Mouse (Mus musculus): ENCODE data around the gene Sgca. TPM values are rescaled to one million over a fixed set of nuclear protein-coding genes. Genes with fewer than 3 reads are reported as not detected.
"Not testable (repeated sequence)": the region's sequence is repeated elsewhere in the genome, so short reads cannot be mapped to it uniquely, and the experiment has no call there.

Sgca gene
- polyA plus RNA-seq, 1 experiment, result 5.5 TPM

DNA sequence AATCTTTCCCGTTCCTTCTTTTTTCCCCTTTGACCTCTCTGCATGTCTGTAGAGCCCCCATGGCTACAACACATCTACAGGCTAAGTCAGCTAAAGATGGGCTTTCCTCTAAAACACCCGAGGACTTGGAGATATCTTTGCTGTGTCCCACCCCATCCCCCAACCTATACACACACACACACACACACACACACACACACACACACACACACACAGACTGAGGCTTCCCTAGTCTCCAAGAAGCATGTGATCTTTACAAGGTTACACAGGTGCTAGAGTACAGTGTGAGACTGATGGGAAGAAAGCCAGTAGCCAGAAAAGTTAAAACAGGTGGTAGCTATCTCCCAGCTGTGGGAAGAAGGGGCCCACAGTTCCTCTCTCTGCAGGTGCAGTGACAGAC, 10.3 kb upstream of the Sgca start:
- DNase-seq (ENCODE audit: low read depth), result no peak

- no peak for DNase-seq (ENCODE audit: low read depth)
These were observed 9.7 kb upstream of the Sgca start for GRCm38 (mm10) chr11:94985822-94986221.

DNA sequence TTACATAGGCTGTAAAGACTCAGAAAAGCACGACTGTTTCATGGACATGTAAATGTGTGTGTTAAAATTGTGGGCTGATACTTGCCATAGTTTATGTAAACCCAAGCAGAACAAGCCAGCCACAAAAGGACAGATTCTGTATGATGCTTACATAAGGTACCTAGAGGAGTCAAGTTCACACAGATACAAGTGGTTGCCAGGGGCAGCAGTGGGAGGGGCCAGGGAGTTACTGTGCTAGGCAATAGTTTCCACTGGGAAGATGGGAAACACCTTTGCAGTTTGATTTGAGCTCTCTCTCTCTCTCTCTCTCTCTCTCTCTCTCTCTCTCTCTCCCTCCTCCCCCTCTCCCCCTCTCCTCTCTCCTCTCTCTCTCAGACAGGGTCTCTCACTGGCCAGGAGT, 9.0 kb upstream of the Sgca start:
- no peak for DNase-seq (ENCODE audit: low read depth)

DNA sequence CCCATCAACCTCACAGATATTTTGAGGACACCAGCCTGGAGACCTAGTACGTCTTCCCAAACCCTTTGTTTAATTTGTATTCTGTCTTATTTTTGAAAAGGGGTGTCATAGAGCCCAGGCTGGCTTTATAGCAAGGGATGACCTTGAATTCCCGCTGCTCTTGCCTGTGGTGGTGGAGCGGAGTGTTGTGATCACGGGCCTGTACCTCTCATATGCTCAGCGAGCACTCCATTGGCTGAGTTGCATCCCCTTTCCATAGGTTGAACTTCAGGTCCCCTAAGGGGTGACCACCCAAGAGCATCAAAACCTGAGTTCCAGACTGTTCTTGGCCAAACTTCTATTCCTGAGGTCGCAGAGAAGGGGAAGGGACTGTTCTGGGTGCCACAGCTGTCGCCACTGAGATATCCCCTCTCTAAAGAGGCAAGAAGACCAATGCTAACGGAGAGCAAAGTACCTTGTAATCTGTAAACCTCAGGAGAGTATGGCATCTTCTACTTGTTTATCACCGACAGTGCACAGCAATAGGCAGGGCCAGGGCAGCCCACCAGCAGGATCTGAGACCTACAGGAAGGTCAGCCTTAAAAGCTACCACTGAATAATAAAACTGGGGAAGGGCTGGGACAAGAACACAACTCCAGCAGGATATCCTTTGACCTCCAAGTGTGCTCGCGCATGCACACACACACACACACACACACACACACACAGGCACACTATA, 3.5 kb upstream of the Sgca start:
- no peak for DNase-seq (ENCODE audit: low read depth)

- DNase-seq (ENCODE audit: low read depth), result no peak
These were observed 2.8 kb upstream of the Sgca start for GRCm38 (mm10) chr11:94978947-94979346.

- no peak for DNase-seq (ENCODE audit: low read depth)
These were observed 2.2 kb upstream of the Sgca start for GRCm38 (mm10) chr11:94978178-94978915.

- no peak for DNase-seq (ENCODE audit: low read depth)
These were observed 1.2 kb downstream of the Sgca start for GRCm38 (mm10) chr11:94974951-94975350.

GRCm38 (mm10) chr11:94973313-94973712, 2.8 kb downstream of the Sgca start:
- DNase-seq (ENCODE audit: low read depth), result no peak

- DNase-seq (ENCODE audit: low read depth), result no peak
These were observed 3.2 kb downstream of the Sgca start for GRCm38 (mm10) chr11:94972887-94973286.

GRCm38 (mm10) chr11:94971895-94972615, 4.1 kb downstream of the Sgca start:
- no peak for DNase-seq (ENCODE audit: low read depth)

DNA sequence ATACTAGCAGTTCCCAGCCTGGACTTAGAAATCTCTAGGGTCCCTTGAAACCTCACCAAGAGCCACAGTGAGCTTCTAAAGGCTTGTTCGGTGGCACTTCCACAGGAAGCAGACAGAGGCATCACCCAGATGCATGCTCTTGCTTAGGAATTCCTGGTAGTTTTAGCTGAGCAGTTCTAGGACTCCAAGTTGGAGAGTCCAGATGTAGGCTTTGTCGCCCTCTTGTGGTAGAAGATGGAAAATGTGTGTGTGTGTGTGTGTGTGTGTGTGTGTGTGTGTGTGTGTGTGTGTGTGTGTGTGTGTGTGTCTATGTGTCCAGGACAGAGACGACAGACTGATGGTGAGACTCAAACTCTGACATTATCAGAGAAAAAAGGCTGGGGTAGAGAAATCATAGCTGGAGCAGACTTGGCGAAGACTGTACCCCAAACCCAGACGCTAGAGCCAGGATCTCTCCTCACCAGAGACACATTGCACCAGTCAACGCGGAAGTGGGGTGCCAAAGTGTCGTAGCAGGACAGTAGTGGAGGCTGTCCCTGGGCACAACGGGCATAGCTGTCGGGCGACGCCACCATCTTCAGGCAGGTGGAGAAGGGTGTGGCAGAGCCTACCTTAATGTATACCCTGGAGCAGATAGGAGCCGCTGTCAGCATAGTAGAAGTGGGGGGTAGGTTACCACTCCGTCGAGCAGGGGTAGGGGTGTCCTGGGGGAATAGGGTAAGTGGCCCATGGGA, 5.8 kb downstream of the Sgca start:
- DNase-seq (ENCODE audit: low read depth), result no peak

- not testable (repeated sequence) for DNase-seq (ENCODE audit: low read depth)
These were observed 6.4 kb downstream of the Sgca start for GRCm38 (mm10) chr11:94969709-94970108.

DNA sequence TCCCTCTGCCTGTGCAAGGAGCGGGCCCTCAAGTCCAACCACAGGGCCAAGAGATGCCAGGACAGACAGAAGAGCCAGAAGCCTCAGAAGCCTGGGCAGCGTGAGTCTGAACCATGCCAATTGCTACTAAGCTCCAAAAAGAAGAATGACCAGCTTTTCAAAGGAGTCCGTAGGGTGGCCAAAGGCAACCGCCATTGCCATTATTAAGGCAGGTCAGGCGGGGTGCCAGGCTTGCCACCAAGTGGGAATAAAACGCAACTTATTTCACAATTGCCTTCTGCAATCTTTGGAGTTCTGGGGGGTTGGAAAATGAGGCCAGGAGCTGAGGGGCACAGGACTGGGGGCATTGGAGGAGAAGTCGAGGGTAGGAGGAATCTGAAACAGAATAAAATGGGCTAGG, 7.9 kb downstream of the Sgca start:
- DNase-seq (ENCODE audit: low read depth), result no peak

GRCm38 (mm10) chr11:94967419-94967818, 8.7 kb downstream of the Sgca start, which contains the start of gene Hils1:
TSS of gene Hils1 (plus strand) at chr11:94967593.
- DNase-seq (ENCODE audit: low read depth), result no peak

GRCm38 (mm10) chr11:94962534-94963101, 13.5 kb downstream of the Sgca start:
- DNase-seq (ENCODE audit: low read depth), result no peak

GRCm38 (mm10) chr11:94958065-94958858, 17.9 kb downstream of the Sgca start:
- peak; percentile 54 for DNase-seq (ENCODE audit: low read depth)

DNA sequence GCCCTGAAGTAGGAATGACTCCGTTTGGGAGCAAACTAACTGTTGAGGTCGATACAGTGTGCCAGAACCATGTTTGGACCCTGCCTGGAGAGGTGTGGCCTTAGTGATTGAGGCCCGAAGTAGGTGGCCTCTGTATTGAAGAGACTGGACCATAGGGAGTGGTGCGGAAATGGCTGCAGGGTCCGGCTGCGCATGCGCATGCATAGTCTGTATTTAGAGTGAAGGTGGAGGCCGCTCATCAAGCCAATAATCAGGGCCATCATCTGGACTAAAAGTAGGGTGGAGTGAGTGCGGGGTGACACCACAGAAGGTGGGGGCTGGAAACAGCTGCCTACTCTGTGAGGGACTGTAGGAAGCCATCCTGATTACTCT, 18.4 kb downstream of the Sgca start:
- no peak for DNase-seq (ENCODE audit: low read depth)

DNA sequence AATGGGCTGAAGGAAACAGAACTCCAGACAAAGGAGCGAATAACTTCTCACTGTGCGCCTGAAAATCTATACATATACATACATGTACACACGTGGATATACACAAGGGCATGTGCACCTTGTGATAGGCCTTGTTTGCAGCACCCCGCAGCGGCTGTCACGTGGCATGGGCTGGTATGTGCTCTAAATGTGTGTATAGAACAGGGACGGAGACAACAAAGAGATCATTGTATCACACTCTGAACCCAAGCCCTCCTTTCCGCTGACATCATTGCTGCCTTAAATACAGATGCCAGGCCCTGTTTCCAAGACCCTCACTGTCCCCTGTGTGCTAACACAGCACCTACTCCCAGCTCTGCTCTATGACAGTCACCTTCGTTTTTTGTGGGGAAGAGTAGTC, 21.0 kb downstream of the Sgca start:
- DNase-seq (ENCODE audit: low read depth), result no peak

DNA sequence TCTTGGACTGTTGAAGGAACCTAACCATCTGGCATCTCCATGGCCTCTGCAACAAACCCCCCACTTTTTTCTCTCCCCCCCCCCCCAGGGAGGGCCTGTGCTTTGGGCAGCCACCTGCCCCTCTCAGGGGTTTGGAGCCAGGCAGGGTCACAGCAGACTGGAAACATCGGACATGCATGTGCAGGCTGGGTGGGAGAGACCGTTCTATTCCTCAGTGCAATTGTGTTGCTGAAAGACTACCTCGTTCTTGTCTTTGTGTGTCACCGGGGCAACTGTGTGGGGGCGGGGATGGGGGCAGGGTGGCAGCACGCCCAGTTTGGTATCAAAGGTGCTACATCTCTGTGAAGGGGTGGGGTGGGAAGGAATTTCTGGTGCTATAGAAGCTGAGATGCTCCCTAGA, 24.0 kb downstream of the Sgca start:
- no peak for DNase-seq (ENCODE audit: low read depth)

DNA sequence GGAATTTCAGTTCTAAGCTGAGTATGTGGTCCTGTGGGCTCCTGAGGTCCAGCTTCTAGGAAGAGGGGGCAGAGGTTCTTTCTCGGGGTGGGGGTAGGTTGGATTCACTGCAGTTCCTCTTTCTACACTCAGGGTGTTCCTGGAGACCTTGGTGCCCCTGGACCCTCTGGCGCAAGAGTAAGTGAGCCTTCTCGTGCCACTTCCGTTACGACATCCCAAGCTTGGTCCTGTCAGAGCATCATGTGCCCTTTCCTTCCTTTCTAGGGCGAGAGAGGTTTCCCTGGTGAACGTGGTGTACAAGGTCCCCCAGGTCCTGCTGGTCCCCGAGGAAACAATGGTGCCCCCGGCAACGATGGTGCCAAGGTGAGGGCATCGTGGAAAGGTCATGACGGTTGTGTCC, 30.9 kb downstream of the Sgca start:
- DNase-seq (ENCODE audit: low read depth), result no peak

DNA sequence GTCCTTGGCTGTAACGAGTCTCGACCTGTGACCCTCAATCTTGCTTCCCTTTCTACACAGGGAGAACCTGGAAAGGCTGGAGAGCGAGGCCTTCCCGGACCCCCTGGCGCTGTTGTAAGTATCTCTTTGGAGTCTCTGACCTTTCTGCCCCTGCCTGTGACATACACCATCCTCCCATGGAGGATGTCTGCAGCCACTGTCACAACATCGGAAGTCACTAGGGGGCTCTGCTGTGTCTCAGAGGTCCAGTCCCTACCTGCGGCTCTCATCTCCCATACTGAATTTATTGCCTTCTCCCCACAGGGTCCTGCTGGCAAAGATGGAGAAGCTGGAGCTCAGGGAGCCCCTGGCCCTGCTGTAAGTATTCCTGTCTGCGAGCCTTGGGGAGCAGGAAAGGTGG, 31.8 kb downstream of the Sgca start:
- no peak for DNase-seq (ENCODE audit: low read depth)
